Mouse (Mus musculus): ENCODE data around the gene Iqgap2.

DNA sequence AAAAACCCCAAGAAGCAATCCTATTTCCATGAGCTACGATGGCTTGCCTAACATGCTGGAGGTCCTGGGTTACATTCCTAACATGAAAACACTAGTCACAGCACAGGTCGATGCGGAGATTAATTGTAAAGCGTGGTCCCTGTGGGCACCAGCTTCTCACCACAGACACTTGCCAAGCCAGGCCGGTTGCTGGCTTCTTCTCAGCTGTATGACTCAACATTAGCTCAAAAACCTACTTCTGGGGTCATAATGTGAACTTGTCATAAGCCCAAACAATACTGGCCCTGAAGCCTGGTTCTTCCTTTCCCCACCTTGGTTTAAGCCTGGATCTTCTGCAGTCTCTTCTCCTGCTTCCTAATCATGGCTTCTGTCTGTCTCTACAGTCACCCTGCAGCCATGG lies 306.8 kb downstream of the Iqgap2 start:
- TF ChIP-seq CTCF (IDR thresholded peaks at IDR 0.05; ENCODE audit: borderline replicate concordance, extremely low read depth, insufficient read depth, insufficient read length) = no peak
- TF ChIP-seq POLR2A (IDR thresholded peaks at IDR 0.05; ENCODE audit: borderline replicate concordance, extremely low read depth, insufficient read depth, insufficient read length, poor library complexity, severe bottlenecking) = no peak

All from brain, embryonic 14.5 days (tissue).